Mouse (Mus musculus): ENCODE data around the gene Nr4a1. TPM values are rescaled to one million over a fixed set of nuclear protein-coding genes. Genes with fewer than 3 reads are reported as not detected.

Nr4a1 gene
- polyA plus RNA-seq, 1 experiment, result not detected

- TF ChIP-seq CTCF (IDR thresholded peaks at IDR 0.05; ENCODE audit: insufficient read depth, low read depth, low read length) (no peak), POLR2A (IDR thresholded peaks at IDR 0.05; ENCODE audit: insufficient read depth, low read depth, low read length) (no peak)
- peaks cover 10% of the 10 kb centered on the region for H3K4me1 ChIP-seq (ENCODE audit: control insufficient read depth, insufficient read depth, low read length)
- H3K27ac ChIP-seq (ENCODE audit: insufficient read depth, low read depth, low read length), result no peak overlapping the region
- 17% methylated on average over 13 of the region's 15 CpGs for WGBS
- no peak overlapping the region for H3K4me3 ChIP-seq (ENCODE audit: insufficient read depth, low read depth, low read length)
Observed at GRCm38 (mm10) chr15:101311087-101311770, 57.2 kb downstream of the Nr4a1 start.

DNA sequence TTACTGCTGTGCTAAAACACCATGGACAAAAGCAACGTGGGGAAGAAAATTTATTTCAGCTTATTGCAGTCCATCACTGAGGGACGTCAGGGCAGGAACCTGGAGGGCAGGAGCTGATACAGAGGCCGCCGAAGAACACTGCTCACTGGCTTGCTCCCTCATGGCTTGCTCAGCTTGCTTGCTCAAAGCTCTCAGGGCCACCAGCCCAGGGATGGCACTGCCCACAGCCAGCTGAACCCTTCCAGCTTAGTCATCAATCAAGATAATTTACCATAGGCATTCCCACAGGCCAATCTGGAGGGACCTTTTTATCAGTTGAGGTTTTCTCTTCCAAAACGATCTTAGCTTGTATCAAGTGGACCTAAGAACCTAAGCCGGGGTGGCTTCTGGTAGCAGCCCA, 57.9 kb downstream of the Nr4a1 start:
- TF ChIP-seq POLR2A (IDR thresholded peaks at IDR 0.05; ENCODE audit: insufficient read depth, low read depth, low read length) (no peak), CTCF (IDR thresholded peaks at IDR 0.05; ENCODE audit: insufficient read depth, low read depth, low read length) (no peak)
- 89% methylated on average over 6 of the region's 6 CpGs for WGBS
- Histone ChIP-seq H3K4me1 (ENCODE audit: control insufficient read depth, insufficient read depth, low read length) (peaks cover 14% of the 10 kb centered on the region), H3K4me3 (ENCODE audit: insufficient read depth, low read depth, low read length) (no peak overlapping the region), H3K27ac (ENCODE audit: insufficient read depth, low read depth, low read length) (no peak overlapping the region)

- 69% methylated on average over 4 of the region's 4 CpGs for WGBS
- Histone ChIP-seq H3K27ac (ENCODE audit: insufficient read depth, low read depth, low read length) (no peak overlapping the region), H3K4me1 (ENCODE audit: control insufficient read depth, insufficient read depth, low read length) (peaks cover 14% of the 10 kb centered on the region), H3K4me3 (ENCODE audit: insufficient read depth, low read depth, low read length) (no peak overlapping the region)
- no peak for TF ChIP-seq CTCF (IDR thresholded peaks at IDR 0.05; ENCODE audit: insufficient read depth, low read depth, low read length)
- TF ChIP-seq POLR2A (IDR thresholded peaks at IDR 0.05; ENCODE audit: insufficient read depth, low read depth, low read length), result no peak
Observed at GRCm38 (mm10) chr15:101315378-101315777, 61.3 kb downstream of the Nr4a1 start.

GRCm38 (mm10) chr15:101315832-101316231, 61.8 kb downstream of the Nr4a1 start:
- H3K4me1 ChIP-seq (ENCODE audit: control insufficient read depth, insufficient read depth, low read length), result peaks cover 12% of the 10 kb centered on the region
- H3K4me3 ChIP-seq (ENCODE audit: insufficient read depth, low read depth, low read length), result peak overlapping the region; percentile 50
- WGBS, result under 1% methylated on average over 11 of the region's 11 CpGs
- TF ChIP-seq CTCF (IDR thresholded peaks at IDR 0.05; ENCODE audit: insufficient read depth, low read depth, low read length) (peak; percentile 93), POLR2A (IDR thresholded peaks at IDR 0.05; ENCODE audit: insufficient read depth, low read depth, low read length) (no peak)
- H3K27ac ChIP-seq (ENCODE audit: insufficient read depth, low read depth, low read length), result no peak overlapping the region

DNA sequence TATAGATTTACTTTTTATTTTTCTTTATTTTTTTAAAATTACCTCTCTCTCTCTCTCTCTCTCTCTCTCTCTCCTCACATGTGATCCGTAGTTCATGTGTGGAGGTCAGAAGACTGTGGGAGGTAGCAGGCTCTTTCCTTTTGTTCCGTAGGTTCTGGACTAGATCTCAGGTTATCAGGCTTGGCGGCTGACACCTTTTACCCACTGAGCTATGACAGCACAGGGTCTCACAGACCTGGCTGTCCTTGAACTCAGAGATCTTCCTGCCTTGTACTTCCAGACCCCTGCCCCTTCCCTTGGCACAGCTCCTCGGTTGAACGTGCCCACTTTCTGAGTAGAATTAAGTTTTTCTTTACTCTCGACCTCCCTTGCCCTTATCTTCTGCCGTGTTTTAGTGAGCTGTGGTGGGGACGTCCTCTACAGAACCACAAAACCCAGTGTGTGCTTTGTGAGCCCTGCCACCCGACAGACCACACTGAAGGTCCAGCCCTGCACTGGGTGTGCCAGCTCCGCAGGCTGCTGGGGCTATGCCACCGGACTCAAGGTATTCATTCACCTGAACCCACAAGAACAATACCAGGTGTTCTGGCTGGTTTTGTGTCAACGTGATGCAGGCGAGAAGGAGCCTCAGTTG, 62.3 kb downstream of the Nr4a1 start:
- Histone ChIP-seq H3K27ac (ENCODE audit: insufficient read depth, low read depth, low read length) (no peak overlapping the region), H3K4me3 (ENCODE audit: insufficient read depth, low read depth, low read length) (no peak overlapping the region), H3K4me1 (ENCODE audit: control insufficient read depth, insufficient read depth, low read length) (peaks cover 11% of the 10 kb centered on the region)
- TF ChIP-seq CTCF (IDR thresholded peaks at IDR 0.05; ENCODE audit: insufficient read depth, low read depth, low read length), result no peak
- TF ChIP-seq POLR2A (IDR thresholded peaks at IDR 0.05; ENCODE audit: insufficient read depth, low read depth, low read length), result no peak
- 51% methylated on average over 13 of the region's 13 CpGs for WGBS

GRCm38 (mm10) chr15:101316913-101317813, 63.1 kb downstream of the Nr4a1 start:
- no peak for TF ChIP-seq CTCF (IDR thresholded peaks at IDR 0.05; ENCODE audit: insufficient read depth, low read depth, low read length)
- no peak for TF ChIP-seq POLR2A (IDR thresholded peaks at IDR 0.05; ENCODE audit: insufficient read depth, low read depth, low read length)
- H3K4me1 ChIP-seq (ENCODE audit: control insufficient read depth, insufficient read depth, low read length), result peaks cover 7% of the 10 kb centered on the region; the same call in 1 of the 2 replicates
- no peak overlapping the region for H3K27ac ChIP-seq (ENCODE audit: insufficient read depth, low read depth, low read length)
- H3K4me3 ChIP-seq (ENCODE audit: insufficient read depth, low read depth, low read length), result no peak overlapping the region
- 86% methylated on average over 18 of the region's 18 CpGs for WGBS

GRCm38 (mm10) chr15:101317814-101318500, 63.9 kb downstream of the Nr4a1 start:
- WGBS, result 84% methylated on average over 2 of the region's 2 CpGs
- no peak for TF ChIP-seq POLR2A (IDR thresholded peaks at IDR 0.05; ENCODE audit: insufficient read depth, low read depth, low read length)
- TF ChIP-seq CTCF (IDR thresholded peaks at IDR 0.05; ENCODE audit: insufficient read depth, low read depth, low read length), result no peak
- no peak overlapping the region for H3K4me3 ChIP-seq (ENCODE audit: insufficient read depth, low read depth, low read length)
- peaks cover 7% of the 10 kb centered on the region; the same call in 1 of the 2 replicates for H3K4me1 ChIP-seq (ENCODE audit: control insufficient read depth, insufficient read depth, low read length)
- no peak overlapping the region for H3K27ac ChIP-seq (ENCODE audit: insufficient read depth, low read depth, low read length)

Data from olfactory bulb, adult 2 months (tissue).